Mouse (Mus musculus) heart, embryonic 14.5 days (tissue): ENCODE measurements around the gene Proca1. TPM values are rescaled to one million over a fixed set of nuclear protein-coding genes. Genes with fewer than 3 reads are reported as not detected.
A peak's percentile ranks its signal among the peaks of the same experiment; 100 is the strongest.

Experiments
- ATAC-seq: fragments of 200-750 bp; cut with Nextera tagmentation; 2 replicates; pipeline ENCODE4 v1.8.0; 2017; ENCODE audit warnings: low read depth, moderate TSS enrichment; ENCODE audit not compliant: insufficient number of reproducible peaks, insufficient read depth, low FRiP score
- H3K27ac ChIP-seq, 2 experiments: fragments of 200-500 bp in 1 of 2; fragments of 300-500 bp in 1 of 2; sonication (generic) in 1 of 2; replicated peaks in 1 of 2; 2 replicates each; pipeline ENCODE4 v1.5.1; 2012 to 2014; ENCODE audit warnings: low read depth in 2 of 2, low read length in 2 of 2, control low read depth in 1 of 2, mild to moderate bottlenecking in 1 of 2, mixed read lengths in 1 of 2; ENCODE audit not compliant: control insufficient read depth in 1 of 2, insufficient read depth in 1 of 2
- H3K27me3 ChIP-seq: fragments of 300-500 bp; sonication (generic); 2 replicates; pipeline ENCODE4 v1.6.1; 2014; ENCODE audit warnings: mild to moderate bottlenecking, low read length, control low read depth; ENCODE audit not compliant: control insufficient read depth, insufficient read depth
- H3K36me3 ChIP-seq: fragments of 300-500 bp; sonication (generic); 2 replicates; pipeline ENCODE4 v1.6.1; 2014; ENCODE audit warnings: mild to moderate bottlenecking, control low read depth, low read length, mixed read lengths; ENCODE audit not compliant: control insufficient read depth, insufficient read depth
- H3K4me1 ChIP-seq, 2 experiments: fragments of 200-500 bp in 1 of 2; fragments of 300-500 bp in 1 of 2; sonication (generic) in 1 of 2; 2 replicates each; pipeline ENCODE4 v1.6.1; 2012 to 2014; ENCODE audit warnings: low read length in 2 of 2, control low read depth in 1 of 2, mixed read lengths in 1 of 2; ENCODE audit not compliant: control insufficient read depth in 2 of 2, insufficient read depth in 2 of 2
- H3K4me2 ChIP-seq: fragments of 300-500 bp; sonication (generic); 2 replicates; pipeline ENCODE4 v1.6.1; 2014; ENCODE audit warnings: mild to moderate bottlenecking, low read length
- H3K4me3 ChIP-seq, 2 experiments: fragments of 200-500 bp in 1 of 2; fragments of 300-500 bp in 1 of 2; sonication (generic) in 1 of 2; 2 replicates each; pipeline ENCODE4 v1.5.1; 2012 to 2014; ENCODE audit warnings: low read length in 2 of 2, mild to moderate bottlenecking in 2 of 2, control low read depth in 1 of 2, low read depth in 1 of 2, moderate library complexity in 1 of 2; ENCODE audit not compliant: control insufficient read depth in 1 of 2, insufficient read depth in 1 of 2
- H3K9ac ChIP-seq: fragments of 300-500 bp; sonication (generic); 2 replicates; pipeline ENCODE4 v1.6.1; 2014; ENCODE audit warnings: mild to moderate bottlenecking, low read length
- H3K9me3 ChIP-seq: fragments of 300-500 bp; sonication (generic); 2 replicates; pipeline ENCODE4 v1.6.1; 2016; ENCODE audit warnings: low read length, control low read depth; ENCODE audit not compliant: control insufficient read depth
- WGBS: fragments of 180-500 bp; shearing (Covaris S2); extraction: QIAGEN DNeasy Blood & Tissue Kit; methylation state at CpG from one replicate; pipeline ENCODE4 v1.1.7; 2014; 5-methylcytosine and 5-hydroxymethylcytosine counted together
- polyA plus RNA-seq: library from polyadenylated mRNA; unstranded; fragments of >200 nt; fragmentation: Nextera tagmentation; extraction: Ambion mirVana; gene quantifications from 2 replicates; pipeline ENCODE4 v1.2.1, GENCODE M21; 2014

Gene Proca1
- polyA plus RNA-seq: 2.4 and 2.9 TPM in 2 replicates

GRCm38 (mm10) chr11:78193113-78193512, at the start of gene Proca1:
Gene Proca1 (plus strand): TSS chr11:78193392.
- Histone ChIP-seq H3K27me3 (no peaks in the 10 kb centered on the region), H3K4me1 (peaks cover 11 to 18% of the 10 kb centered on the region in 2 experiments), H3K9me3 (no peaks in the 10 kb centered on the region), H3K36me3 (peaks cover 27% of the 10 kb centered on the region), H3K4me3 (peak within 1 kb of the TSS in 1 of 2 experiments; percentile 41; a peak in 1 of 4 replicates), H3K9ac (no peak within 1 kb of the TSS; the same call in 1 of the 2 replicates), H3K27ac (no peak within 1 kb of the TSS; a peak in 2 of 4 replicates), H3K4me2 (peak within 1 kb of the TSS; percentile 78)
- 48% methylated on average over 1 of the region's 1 CpGs for WGBS
- ATAC-seq: no peak

- Histone ChIP-seq H3K27me3 (no peaks in the 10 kb centered on the region), H3K4me3 (no peak overlapping the region), H3K27ac (no peak overlapping the region), H3K36me3 (peaks cover 56% of the 10 kb centered on the region), H3K4me2 (no peak overlapping the region), H3K4me1 (peaks cover 0 to 16% of the 10 kb centered on the region in 2 experiments; a peak in 2 of 4 replicates), H3K9me3 (no peaks in the 10 kb centered on the region), H3K9ac (no peak overlapping the region)
- 93% methylated on average over 2 of the region's 2 CpGs for WGBS
- ATAC-seq: no peak
Measured at GRCm38 (mm10) chr11:78143520-78143919, 49.7 kb upstream of the Proca1 start.

GRCm38 (mm10) chr11:78146168-78146567, 47.0 kb upstream of the Proca1 start:
- Histone ChIP-seq H3K4me3 (no peak overlapping the region), H3K27ac (no peak overlapping the region), H3K36me3 (peaks cover 80% of the 10 kb centered on the region), H3K4me1 (peaks cover 0 to 3% of the 10 kb centered on the region in 2 experiments; a peak in 1 of 4 replicates), H3K9ac (no peak overlapping the region), H3K9me3 (no peaks in the 10 kb centered on the region), H3K4me2 (no peak overlapping the region), H3K27me3 (no peaks in the 10 kb centered on the region)
- WGBS: 93% methylated on average over 5 of the region's 5 CpGs
- ATAC-seq: no peak

- 92% methylated on average over 6 of the region's 6 CpGs for WGBS
- ATAC-seq: no peak
- H3K36me3 ChIP-seq: peaks cover 87% of the 10 kb centered on the region
Measured at GRCm38 (mm10) chr11:78146707-78147543, 46.3 kb upstream of the Proca1 start.

GRCm38 (mm10) chr11:78151161-78151560, 42.0 kb upstream of the Proca1 start:
- 29% methylated on average over 1 of the region's 1 CpGs for WGBS

More at GRCm38 (mm10) chr11:78146707-78147543, 46.3 kb upstream of the Proca1 start:
- Histone ChIP-seq H3K27me3 (no peaks in the 10 kb centered on the region), H3K4me1 (peaks cover 0 to under 1% of the 10 kb centered on the region in 2 experiments; a peak in 1 of 4 replicates), H3K4me2 (no peak overlapping the region), H3K4me3 (no peak overlapping the region), H3K27ac (no peak overlapping the region), H3K9ac (no peak overlapping the region), H3K9me3 (no peaks in the 10 kb centered on the region)

GRCm38 (mm10) chr11:78152299-78153231, 40.6 kb upstream of the Proca1 start:
- H3K9me3 ChIP-seq: no peaks in the 10 kb centered on the region
- no peak overlapping the region for H3K9ac ChIP-seq
- H3K27me3 ChIP-seq: no peaks in the 10 kb centered on the region
- H3K36me3 ChIP-seq: peaks cover 97% of the 10 kb centered on the region
- no peak overlapping the region for H3K4me3 ChIP-seq
- H3K27ac ChIP-seq: peak overlapping the region; percentile 12 to 53; a peak in 2 of 4 replicates
- H3K4me1 ChIP-seq: peaks cover 0 to 8% of the 10 kb centered on the region in 2 experiments; a peak in 2 of 4 replicates
- 71% methylated on average over 9 of the region's 9 CpGs for WGBS
- no peak for ATAC-seq
- H3K4me2 ChIP-seq: no peak overlapping the region

More at GRCm38 (mm10) chr11:78151161-78151560, 42.0 kb upstream of the Proca1 start:
- Histone ChIP-seq H3K4me2 (no peak overlapping the region), H3K27ac (no peak overlapping the region), H3K9ac (no peak overlapping the region), H3K4me3 (no peak overlapping the region), H3K4me1 (peaks cover 0 to 8% of the 10 kb centered on the region in 2 experiments; a peak in 2 of 4 replicates), H3K36me3 (peaks cover 95% of the 10 kb centered on the region), H3K9me3 (no peaks in the 10 kb centered on the region), H3K27me3 (no peaks in the 10 kb centered on the region)
- no peak for ATAC-seq

- H3K4me3 ChIP-seq: no peak overlapping the region
- no peaks in the 10 kb centered on the region for H3K27me3 ChIP-seq
- WGBS: 87% methylated on average over 13 of the region's 13 CpGs
- no peak overlapping the region for H3K4me2 ChIP-seq
- H3K36me3 ChIP-seq: peaks cover 97% of the 10 kb centered on the region
- H3K9ac ChIP-seq: no peak overlapping the region
- no peak overlapping the region for H3K27ac ChIP-seq
- no peak for ATAC-seq
- H3K4me1 ChIP-seq: peaks cover 0 to 8% of the 10 kb centered on the region in 2 experiments; a peak in 2 of 4 replicates
- H3K9me3 ChIP-seq: no peaks in the 10 kb centered on the region
Measured at GRCm38 (mm10) chr11:78153778-78154177, 39.4 kb upstream of the Proca1 start.
